Mouse (Mus musculus) midbrain, embryonic 13.5 days (tissue): Measurements from ENCODE around the gene Pgrmc1. TPM values are rescaled to one million over a fixed set of nuclear protein-coding genes. Genes with fewer than 3 reads are reported as not detected.
"Not testable (repeated sequence)": the region's sequence is repeated elsewhere in the genome, so short reads cannot be mapped to it uniquely, and the experiment has no call there.

ENCODE experiments used
- ATAC-seq: fragments of 200-750 bp; cut with Nextera tagmentation; 2 replicates; pipeline ENCODE4 v1.8.0; 2017; ENCODE audit warnings: mild to moderate bottlenecking, moderate TSS enrichment, moderate library complexity
- H3K27ac ChIP-seq: fragments of 300-500 bp; sonication (generic); 2 replicates; pipeline ENCODE4 v1.5.1; 2015; ENCODE audit warnings: inconsistent platforms, mild to moderate bottlenecking, moderate library complexity
- H3K27me3 ChIP-seq: fragments of 300-500 bp; sonication (generic); 2 replicates; pipeline ENCODE4 v1.6.1; 2015; ENCODE audit warnings: mild to moderate bottlenecking, inconsistent platforms
- H3K36me3 ChIP-seq: fragments of 300-500 bp; sonication (generic); 2 replicates; pipeline ENCODE4 v1.6.1; 2015; ENCODE audit warnings: mild to moderate bottlenecking, inconsistent platforms
- H3K4me1 ChIP-seq: fragments of 300-500 bp; sonication (generic); replicated peaks from 2 replicates; pipeline ENCODE4 v1.6.1; 2015; ENCODE audit warnings: inconsistent platforms
- H3K4me2 ChIP-seq: fragments of 300-500 bp; sonication (generic); replicated peaks from 2 replicates; pipeline ENCODE4 v1.6.1; 2015; ENCODE audit warnings: moderate library complexity, mild to moderate bottlenecking, inconsistent platforms
- H3K4me3 ChIP-seq: fragments of 300-500 bp; sonication (generic); replicated peaks from 2 replicates; pipeline ENCODE4 v1.5.1; 2015; ENCODE audit warnings: mild to moderate bottlenecking, inconsistent platforms
- H3K9ac ChIP-seq: fragments of 300-500 bp; sonication (generic); replicated peaks from 2 replicates; pipeline ENCODE4 v1.6.1; 2015; ENCODE audit warnings: mild to moderate bottlenecking, inconsistent platforms
- H3K9me3 ChIP-seq: fragments of 300-500 bp; sonication (generic); 2 replicates; pipeline ENCODE4 v1.6.1; 2016; ENCODE audit warnings: mild to moderate bottlenecking, inconsistent platforms
- WGBS: fragments of 180-500 bp; shearing (Covaris S2); methylation state at CpG from one replicate; pipeline ENCODE4 v1.1.7; 2015; 5-methylcytosine and 5-hydroxymethylcytosine counted together
- polyA plus RNA-seq: library from polyadenylated mRNA; unstranded; fragments of >200 nt; fragmentation: Nextera tagmentation; extraction: Ambion mirVana; gene quantifications from 2 replicates; pipeline ENCODE4 v1.2.1, GENCODE M21; 2015

Gene Pgrmc1
- polyA plus RNA-seq, 1 experiment from 2014 or later = 610 TPM

- peak overlapping the region; percentile 85 for H3K27ac ChIP-seq
- no peaks in the 10 kb centered on the region for H3K36me3 ChIP-seq
- no peaks in the 10 kb centered on the region for H3K27me3 ChIP-seq
- 54% methylated on average over 8 of the region's 8 CpGs for WGBS
- 0 out of 2 replicates have a peak overlapping the region, but pooled peaks have one; percentile 4 for H3K4me2 ChIP-seq
- ATAC-seq = peak; percentile 94
- no peak overlapping the region for H3K4me3 ChIP-seq
- H3K9ac ChIP-seq = no peak overlapping the region
- no peaks in the 10 kb centered on the region for H3K9me3 ChIP-seq
- 0 out of 2 replicates have a peak, but pooled peaks cover 5% of the 10 kb centered on the region for H3K4me1 ChIP-seq
These were observed 10.4 kb upstream of the Pgrmc1 start for GRCm38 (mm10) chrX:36587304-36588209.

GRCm38 (mm10) chrX:36590266-36590665, 7.7 kb upstream of the Pgrmc1 start:
- Histone ChIP-seq H3K27ac (no peak overlapping the region), H3K9me3 (no peaks in the 10 kb centered on the region), H3K27me3 (no peaks in the 10 kb centered on the region), H3K9ac (no peak overlapping the region), H3K4me2 (no peak overlapping the region), H3K36me3 (no peaks in the 10 kb centered on the region), H3K4me3 (no peak overlapping the region), H3K4me1 (0 out of 2 replicates have a peak, but pooled peaks cover 5% of the 10 kb centered on the region)
- WGBS = 82% methylated on average over 7 of the region's 7 CpGs
- no peak for ATAC-seq

GRCm38 (mm10) chrX:36591120-36591519, 6.9 kb upstream of the Pgrmc1 start:
- no peak overlapping the region for H3K9ac ChIP-seq
- no peak overlapping the region for H3K4me2 ChIP-seq
- H3K9me3 ChIP-seq = no peaks in the 10 kb centered on the region
- no peaks in the 10 kb centered on the region for H3K27me3 ChIP-seq
- 0 out of 2 replicates have a peak, but pooled peaks cover 5% of the 10 kb centered on the region for H3K4me1 ChIP-seq
- no peak overlapping the region for H3K27ac ChIP-seq
- H3K36me3 ChIP-seq = no peaks in the 10 kb centered on the region
- ATAC-seq = no peak
- H3K4me3 ChIP-seq = no peak overlapping the region
- 85% methylated on average over 1 of the region's 1 CpGs for WGBS

- no peak overlapping the region for H3K4me2 ChIP-seq
- WGBS = 90% methylated on average over 4 of the region's 4 CpGs
- H3K9ac ChIP-seq = no peak overlapping the region
These were observed 6.5 kb upstream of the Pgrmc1 start for GRCm38 (mm10) chrX:36591539-36591938.

GRCm38 (mm10) chrX:36595247-36595646, 2.8 kb upstream of the Pgrmc1 start:
- no peak for ATAC-seq
- WGBS = 86% methylated on average over 3 of the region's 3 CpGs

More at GRCm38 (mm10) chrX:36591539-36591938, 6.5 kb upstream of the Pgrmc1 start:
- Histone ChIP-seq H3K4me3 (no peak overlapping the region), H3K36me3 (no peaks in the 10 kb centered on the region), H3K27me3 (no peaks in the 10 kb centered on the region), H3K9me3 (no peaks in the 10 kb centered on the region), H3K4me1 (0 out of 2 replicates have a peak, but pooled peaks cover 5% of the 10 kb centered on the region), H3K27ac (no peak overlapping the region)
- ATAC-seq = no peak

GRCm38 (mm10) chrX:36596483-36597120, 1.4 kb upstream of the Pgrmc1 start:
- peaks cover 22% of the 10 kb centered on the region for H3K4me1 ChIP-seq
- not testable (repeated sequence) for H3K9me3 ChIP-seq, H3K9ac ChIP-seq, H3K27ac ChIP-seq, H3K27me3 ChIP-seq, H3K4me2 ChIP-seq, H3K36me3 ChIP-seq, ATAC-seq, H3K4me3 ChIP-seq
- 72% methylated on average over 5 of the region's 5 CpGs for WGBS

More at GRCm38 (mm10) chrX:36595247-36595646, 2.8 kb upstream of the Pgrmc1 start:
- H3K27ac ChIP-seq = no peak overlapping the region
- no peaks in the 10 kb centered on the region; the same call in 1 of the 2 replicates for H3K36me3 ChIP-seq
- no peak overlapping the region for H3K4me3 ChIP-seq
- H3K4me2 ChIP-seq = no peak overlapping the region
- H3K9ac ChIP-seq = no peak overlapping the region
- H3K9me3 ChIP-seq = no peaks in the 10 kb centered on the region
- peaks cover 11% of the 10 kb centered on the region for H3K4me1 ChIP-seq
- H3K27me3 ChIP-seq = no peaks in the 10 kb centered on the region

- Histone ChIP-seq H3K27me3 (no peaks in the 10 kb centered on the region), H3K27ac (peak overlapping the region; percentile 90), H3K4me3 (peak overlapping the region; percentile 67), H3K36me3 (peaks cover 11% of the 10 kb centered on the region; the same call in 1 of the 2 replicates), H3K4me1 (peaks cover 22% of the 10 kb centered on the region), H3K9ac (peak overlapping the region; percentile 82), H3K9me3 (no peaks in the 10 kb centered on the region), H3K4me2 (peak overlapping the region; percentile 57)
- peak; percentile 74 for ATAC-seq
- 28% methylated on average over 41 of the region's 41 CpGs for WGBS
These were observed 394 bp downstream of the Pgrmc1 start for GRCm38 (mm10) chrX:36598390-36598810.

- Histone ChIP-seq H3K4me2 (peak overlapping the region; percentile 57), H3K36me3 (peaks cover 14% of the 10 kb centered on the region; the same call in 1 of the 2 replicates), H3K4me3 (peak overlapping the region; percentile 67), H3K4me1 (peaks cover 22% of the 10 kb centered on the region), H3K27me3 (no peaks in the 10 kb centered on the region), H3K9ac (peak overlapping the region; percentile 82), H3K9me3 (no peaks in the 10 kb centered on the region), H3K27ac (peak overlapping the region; percentile 90)
- 30% methylated on average over 14 of the region's 14 CpGs for WGBS
- ATAC-seq = peak; percentile 54
These were observed 897 bp downstream of the Pgrmc1 start for GRCm38 (mm10) chrX:36598861-36599344.

GRCm38 (mm10) chrX:36599656-36600055, 1.6 kb downstream of the Pgrmc1 start:
- 38% methylated on average over 3 of the region's 3 CpGs for whole genome bisulfite sequencing
- H3K27ac ChIP-seq = no peak overlapping the region; the same call in 1 of the 2 replicates
- ATAC-seq = no peak
- peak overlapping the region; percentile 57 for H3K4me2 ChIP-seq
- H3K27me3 ChIP-seq = no peaks in the 10 kb centered on the region
- H3K9me3 ChIP-seq = no peaks in the 10 kb centered on the region
- H3K4me3 ChIP-seq = peak overlapping the region; percentile 67
- peaks cover 22% of the 10 kb centered on the region for H3K4me1 ChIP-seq
- H3K9ac ChIP-seq = peak overlapping the region; percentile 82
- peaks cover 22% of the 10 kb centered on the region; the same call in 1 of the 2 replicates for H3K36me3 ChIP-seq

GRCm38 (mm10) chrX:36600066-36600465, 2.1 kb downstream of the Pgrmc1 start:
- no peak overlapping the region for H3K27ac ChIP-seq
- no peak overlapping the region for H3K9ac ChIP-seq
- peaks cover 24% of the 10 kb centered on the region; the same call in 1 of the 2 replicates for H3K36me3 ChIP-seq
- no peaks in the 10 kb centered on the region for H3K9me3 ChIP-seq
- ATAC-seq = no peak
- H3K4me2 ChIP-seq = peak overlapping the region; percentile 57
- 71% methylated on average over 8 of the region's 8 CpGs for WGBS
- no peaks in the 10 kb centered on the region for H3K27me3 ChIP-seq
- H3K4me1 ChIP-seq = peaks cover 22% of the 10 kb centered on the region
- peak overlapping the region; percentile 67 for H3K4me3 ChIP-seq

GRCm38 (mm10) chrX:36602926-36603325, 4.9 kb downstream of the Pgrmc1 start:
- Histone ChIP-seq H3K4me3 (no peak overlapping the region), H3K36me3 (peaks cover 32% of the 10 kb centered on the region; the same call in 1 of the 2 replicates), H3K9me3 (no peaks in the 10 kb centered on the region), H3K4me1 (peaks cover 20% of the 10 kb centered on the region), H3K27ac (no peak overlapping the region), H3K4me2 (no peak overlapping the region), H3K27me3 (no peaks in the 10 kb centered on the region), H3K9ac (no peak overlapping the region)
- ATAC-seq = no peak
- 94% methylated on average over 2 of the region's 2 CpGs for WGBS
